Mouse (Mus musculus): Measurements from ENCODE around the gene Fat3.

DNA sequence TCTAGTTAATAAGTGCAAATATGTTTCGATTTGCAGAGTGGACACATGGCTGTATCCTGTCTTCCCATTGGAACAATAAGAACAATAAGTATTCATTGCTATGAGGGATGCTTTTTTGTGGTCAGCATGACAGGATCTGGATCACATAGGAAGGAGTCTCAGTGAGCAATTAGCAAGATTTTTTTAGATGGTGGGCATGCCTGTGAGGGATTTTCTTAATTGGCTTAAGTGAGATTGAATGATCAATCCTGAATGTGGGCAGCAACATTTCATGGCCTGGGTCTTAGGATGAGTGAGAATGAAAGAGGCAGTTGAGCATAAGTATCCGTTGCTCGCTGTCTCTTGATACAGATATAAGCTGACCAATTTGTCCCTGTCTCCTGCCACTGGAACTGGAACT lies 4.8 kb downstream of the Fat3 start:
- TF ChIP-seq CTCF (conservative IDR thresholded peaks at IDR 0.05; ENCODE audit: insufficient read depth, insufficient read length, low read depth, low read length) = no peak
- TF ChIP-seq POLR2A (IDR thresholded peaks at IDR 0.05; ENCODE audit: low read depth, low read length) = no peak

Measured in kidney, adult 2 months (tissue).